Mouse (Mus musculus) spleen, postnatal 10 days (tissue): Measurements from ENCODE around the gene Hpdl.
"Not testable (repeated sequence)": the region's sequence is repeated elsewhere in the genome, so short reads cannot be mapped to it uniquely, and the experiment has no call there.

Experiments used
- DNase-seq, 2 experiments: peaks; one replicate each; pipeline ENCODE4 v3.0.0; 2021 to 2022; ENCODE audit warnings: low spot score in 2 of 2

The Hpdl gene

DNA sequence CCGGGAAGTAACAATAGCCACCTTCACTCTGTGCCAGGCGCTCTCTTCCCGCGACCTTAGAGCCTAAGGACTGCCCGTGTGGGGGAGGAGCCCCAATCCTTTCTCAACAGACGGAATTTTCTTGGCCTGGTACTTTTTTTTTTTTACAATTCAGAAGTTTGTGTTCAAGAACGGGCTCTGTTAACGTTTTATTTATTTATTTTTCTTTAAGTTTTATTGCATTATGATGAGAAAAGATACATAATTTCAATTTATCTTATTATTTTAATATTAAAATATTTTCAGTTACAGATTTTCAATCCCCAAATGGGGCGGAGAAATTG is at the start of gene Hpdl:
Gene Hpdl, minus strand, starts transcription at position 14 of the 323 bp plus-strand sequence.
- DNase-seq, result no peak

GRCm38 (mm10) chr4:116869898-116870297 is 48.4 kb upstream of the Hpdl start:
- DNase-seq, result no peak

GRCm38 (mm10) chr4:116862023-116862422 is 40.5 kb upstream of the Hpdl start:
- DNase-seq, result no peak

- DNase-seq, result no peak
These were observed 38.2 kb upstream of the Hpdl start for GRCm38 (mm10) chr4:116859711-116860110.

DNA sequence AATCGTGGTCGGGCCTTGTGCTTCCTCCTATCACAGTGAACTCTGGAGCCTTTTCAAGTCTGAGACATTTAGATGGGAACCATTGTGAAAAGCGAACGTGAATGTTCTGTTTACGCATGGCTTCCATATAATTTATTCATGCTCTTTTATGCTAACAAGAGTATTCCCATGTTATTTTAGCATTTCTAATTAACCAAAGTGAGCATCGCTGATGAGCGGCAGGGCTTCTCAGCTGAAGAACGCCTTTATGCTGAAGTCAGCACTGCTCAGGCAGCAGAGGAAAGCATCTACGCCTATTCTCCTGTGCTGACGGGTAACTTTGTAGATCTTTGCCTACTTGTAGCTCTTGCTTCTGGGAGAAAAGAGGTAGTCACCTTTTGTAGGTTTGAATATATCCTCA is 35.7 kb upstream of the Hpdl start:
- no peak for DNase-seq

DNA sequence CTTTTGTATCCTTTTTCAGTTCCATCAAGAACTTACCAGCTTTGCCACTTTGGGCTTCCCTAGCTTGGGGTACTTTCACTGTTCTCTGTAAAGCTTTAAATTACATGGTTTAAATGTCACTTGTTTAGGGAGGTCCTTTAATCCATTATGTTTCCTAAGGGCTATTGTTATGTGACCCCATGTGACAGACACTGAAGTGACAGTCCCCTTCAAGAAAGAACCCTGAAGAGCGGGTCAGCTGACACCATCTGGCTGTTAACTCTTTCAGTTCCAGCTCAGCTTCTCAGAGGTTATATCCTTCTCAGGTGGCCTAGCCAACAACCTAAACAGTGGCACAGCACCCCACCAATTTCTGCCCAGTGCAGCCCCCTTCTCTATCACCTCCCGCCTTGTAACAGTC is 32.8 kb upstream of the Hpdl start:
- no peak for DNase-seq

DNA sequence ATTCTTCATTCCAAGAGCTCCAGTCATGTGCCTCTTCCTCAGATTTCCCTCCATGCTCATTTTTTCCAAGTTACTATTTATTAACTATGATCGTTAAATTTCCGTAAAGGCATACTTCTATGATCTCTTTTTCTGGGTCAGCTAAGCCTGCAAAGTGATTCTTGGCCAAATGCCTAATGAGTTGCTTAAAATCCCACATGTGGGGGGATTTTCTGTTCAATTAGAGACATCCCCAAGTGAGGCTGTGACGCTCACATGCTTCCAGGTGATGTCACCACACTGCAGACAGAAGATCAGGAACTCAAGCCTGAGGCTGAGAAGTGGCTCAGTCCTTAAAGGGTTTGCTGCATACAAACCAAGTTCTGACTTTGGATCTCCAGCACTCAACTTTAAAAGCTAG is 28.4 kb upstream of the Hpdl start:
- no peak for DNase-seq

- no peak for DNase-seq
These were observed 22.8 kb upstream of the Hpdl start for GRCm38 (mm10) chr4:116844324-116844723.

DNA sequence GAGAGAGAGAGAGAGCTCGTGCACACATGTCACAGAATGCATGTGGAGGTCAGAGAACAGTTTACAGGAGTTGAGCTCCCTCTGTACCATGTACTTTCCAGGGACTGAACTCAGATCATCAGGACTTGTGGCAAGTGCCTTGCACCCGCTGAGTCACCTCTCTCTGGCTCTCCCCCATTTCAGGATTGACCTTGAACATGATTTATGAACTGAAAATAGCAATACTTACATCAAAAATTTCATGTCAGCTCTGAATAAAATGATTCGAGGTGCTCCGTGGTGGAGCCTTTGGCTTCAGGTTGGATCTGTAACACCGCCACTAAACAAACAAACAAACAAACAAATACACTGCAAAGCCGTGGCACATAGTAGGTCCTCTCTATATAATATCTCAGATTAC is 19.3 kb upstream of the Hpdl start:
- no peak for DNase-seq

DNA sequence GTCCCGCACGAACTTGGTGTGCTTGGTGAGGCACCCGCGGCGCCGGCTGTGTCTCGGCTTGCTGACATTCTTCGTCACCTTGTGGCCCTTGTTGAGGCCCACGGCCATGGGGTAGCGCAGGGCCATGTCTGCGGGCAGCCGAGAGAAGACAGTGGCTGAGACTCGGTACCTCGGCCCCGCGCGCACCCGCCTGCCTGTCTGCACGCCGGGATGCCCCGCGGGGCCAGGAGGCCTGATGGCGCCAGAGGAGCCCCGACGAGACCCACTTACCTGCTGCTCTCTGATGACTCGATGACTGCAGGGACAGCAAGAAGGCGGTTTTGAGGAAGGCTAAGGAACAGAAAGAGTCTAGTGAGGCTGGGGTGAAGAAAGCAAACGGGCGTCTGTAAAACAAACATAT is 18.6 kb upstream of the Hpdl start:
- not testable (repeated sequence) for DNase-seq

DNA sequence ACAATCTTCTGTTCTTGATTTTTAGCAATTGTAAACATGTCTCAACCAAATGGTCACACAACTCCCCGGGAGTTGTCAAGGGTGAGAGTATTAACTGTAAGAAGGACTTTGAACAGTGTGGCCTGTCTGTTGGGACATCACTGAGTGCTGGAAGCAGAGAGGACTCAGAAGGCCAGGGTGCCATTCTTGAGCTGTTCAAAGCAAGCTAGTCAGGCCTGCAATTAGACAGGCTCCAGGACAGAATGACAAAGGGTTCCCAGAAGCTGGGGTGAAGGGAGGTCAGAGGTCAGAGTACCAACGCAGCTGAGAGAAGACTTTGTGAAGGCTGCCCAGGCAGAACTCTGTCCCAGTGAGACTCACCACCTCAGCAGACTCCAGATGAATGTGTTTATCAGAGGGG is 17.5 kb upstream of the Hpdl start:
- no peak for DNase-seq

GRCm38 (mm10) chr4:116830070-116830368 is 8.5 kb upstream of the Hpdl start:
- DNase-seq, result no peak

- no peak for DNase-seq
These were observed 8.0 kb upstream of the Hpdl start for GRCm38 (mm10) chr4:116829364-116830069.

GRCm38 (mm10) chr4:116827819-116828218 is 6.3 kb upstream of the Hpdl start:
- peak in 1 of 2 experiments; percentile 40 for DNase-seq

DNA sequence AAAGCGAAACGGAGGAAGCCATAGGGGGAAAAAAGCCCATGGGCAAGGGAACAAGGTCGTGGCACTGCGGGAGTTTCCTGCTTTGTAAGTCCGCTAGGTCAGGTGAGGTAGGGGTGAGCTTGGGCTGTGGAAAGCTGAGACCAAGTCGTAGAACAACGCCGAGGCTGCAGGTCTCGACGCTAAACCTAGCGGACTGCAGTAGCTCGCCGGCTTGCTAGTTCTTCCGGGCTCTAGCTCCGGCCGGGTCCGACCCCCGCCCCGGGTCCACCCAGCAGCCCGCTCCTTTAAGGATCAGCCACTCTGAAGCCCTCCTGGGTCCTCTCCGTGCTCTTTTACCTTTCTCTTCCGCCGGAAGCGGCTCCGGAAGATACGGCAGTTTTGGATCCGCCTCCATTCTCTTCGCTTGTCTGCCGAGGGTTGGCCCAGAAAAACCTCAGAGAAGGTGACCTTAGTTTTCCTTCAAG is 3.1 kb upstream of the Hpdl start:
- DNase-seq, result peak; percentile 60 to 69

- DNase-seq, result peak; percentile 58 to 63
These were observed 409 bp downstream of the Hpdl start for GRCm38 (mm10) chr4:116820902-116821693.

- DNase-seq, result no peak
These were observed 1.3 kb downstream of the Hpdl start for GRCm38 (mm10) chr4:116819968-116820901.

- DNase-seq, result no peak
These were observed 4.0 kb downstream of the Hpdl start for GRCm38 (mm10) chr4:116817486-116817885.

DNA sequence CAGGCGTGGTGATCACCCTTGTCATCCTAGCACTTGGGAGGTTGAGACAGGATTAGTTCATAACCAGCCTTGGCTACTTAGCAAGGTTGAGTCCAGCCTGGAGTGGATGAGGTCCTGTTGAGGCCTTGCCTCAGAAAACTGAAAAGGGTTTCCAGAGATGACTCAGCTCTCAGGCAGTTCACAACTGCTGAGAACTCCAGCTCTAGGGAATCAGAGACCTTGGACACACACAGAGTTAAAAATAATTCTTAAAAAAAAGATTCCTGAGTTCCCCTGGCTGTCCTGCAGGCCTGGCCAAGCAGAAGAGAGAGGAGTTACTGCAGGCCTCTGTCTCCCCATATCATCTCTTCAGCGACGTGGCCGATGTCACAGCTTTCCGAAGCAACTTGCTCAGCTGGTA is 6.2 kb downstream of the Hpdl start:
- no peak for DNase-seq

DNA sequence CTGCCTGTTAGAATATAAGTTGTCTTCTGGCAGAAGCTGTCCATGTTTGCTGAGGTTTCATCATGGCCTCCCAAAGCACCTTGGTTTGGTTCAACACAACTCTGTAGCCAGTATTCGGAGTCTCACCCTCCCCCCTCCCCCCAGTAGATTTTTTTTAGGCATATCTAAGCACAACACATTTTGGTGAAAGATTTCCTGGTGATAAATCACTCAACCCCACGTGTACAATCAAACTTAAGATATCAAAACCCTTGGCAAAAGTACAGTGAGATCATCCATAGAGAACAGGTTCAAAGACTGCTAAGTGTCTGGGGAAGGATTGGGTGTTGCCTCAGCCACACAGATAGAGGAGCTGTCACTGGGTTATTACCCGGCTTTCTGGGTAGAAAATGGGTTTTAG is 10.5 kb downstream of the Hpdl start:
- DNase-seq, result no peak

GRCm38 (mm10) chr4:116807197-116808129 is 14.0 kb downstream of the Hpdl start, which contains the start of the genes Toe1 and Mutyh:
Gene Toe1, minus strand, starts transcription at chr4:116807640.
Gene Mutyh, plus strand, starts transcription at chr4:116807723.
- peak; percentile 79 to 96 for DNase-seq
